Mouse (Mus musculus) left cerebral cortex, postnatal 36 days (tissue): Measurements from ENCODE around the gene Ear10. TPM values are rescaled to one million over a fixed set of nuclear protein-coding genes. Genes with fewer than 3 reads are reported as not detected.

Experiments
- total RNA-seq, 2 experiments: library from RNA; stranded (reverse); gene quantifications; 2 replicates each; pipeline ENCODE4 v1.2.3; 2021

The Ear10 gene
- total RNA-seq, 2 experiments from 2014 or later = not detected

Other genes with a start within 250 kb of the Ear10 start
- not detected for gene Gm8165, start 246.4 kb downstream of the Ear10 start, total RNA-seq
- gene Gm7324, start 225.7 kb downstream of the Ear10 start, total RNA-seq = 1 to 10 TPM; 1.4 to 1.6 TPM
- gene Gm16506, start 196.1 kb downstream of the Ear10 start, total RNA-seq = not detected
- gene Gm6526, start 175.7 kb downstream of the Ear10 start, total RNA-seq = not detected
- gene Gm8180, start 138.8 kb downstream of the Ear10 start, total RNA-seq = not detected
- gene Ear1, start 48.0 kb downstream of the Ear10 start, total RNA-seq = not detected
- gene Gm8113, start 1.8 kb upstream of the Ear10 start, total RNA-seq = not detected
- not detected for gene Ang5, start 33.5 kb upstream of the Ear10 start, total RNA-seq
- not detected for gene Ang6, start 78.7 kb upstream of the Ear10 start, total RNA-seq
- gene Ear2, start 179.1 kb upstream of the Ear10 start, total RNA-seq = under 1 TPM; 0.47 to 0.79 TPM
- gene Gm3327, start 200.3 kb upstream of the Ear10 start, total RNA-seq = not detected